Mouse (Mus musculus) forebrain, embryonic 14.5 days (tissue): ENCODE results near the gene Bak1. TPM values are rescaled to one million over a fixed set of nuclear protein-coding genes. Genes with fewer than 3 reads are reported as not detected.
"Not testable (repeated sequence)": the region's sequence is repeated elsewhere in the genome, so short reads cannot be mapped to it uniquely, and the experiment has no call there.

Experiments
- ATAC-seq: fragments of 200-750 bp; cut with Nextera tagmentation; 2 replicates; pipeline ENCODE4 v1.8.0; 2017; ENCODE audit warnings: mild to moderate bottlenecking, moderate library complexity
- DNase-seq: peaks from one replicate; pipeline ENCODE4 v3.0.0-alpha.2; 2015; ENCODE audit warnings: low spot score
- H3K27ac ChIP-seq: fragments of 300-500 bp; sonication (generic); 2 replicates; pipeline ENCODE4 v1.5.1; 2014; ENCODE audit warnings: low read depth, mild to moderate bottlenecking, control low read depth, low read length, moderate library complexity
- H3K27me3 ChIP-seq: fragments of 300-500 bp; sonication (generic); replicated peaks from 2 replicates; pipeline ENCODE4 v1.6.1; 2014; ENCODE audit warnings: low read length, control low read depth, mixed read lengths; ENCODE audit not compliant: control insufficient read depth, insufficient read depth
- H3K36me3 ChIP-seq: fragments of 300-500 bp; sonication (generic); 2 replicates; pipeline ENCODE4 v1.6.1; 2014; ENCODE audit warnings: low read length, control low read depth; ENCODE audit not compliant: control insufficient read depth, insufficient read depth
- H3K4me1 ChIP-seq: fragments of 300-500 bp; sonication (generic); 2 replicates; pipeline ENCODE4 v1.6.1; 2014; ENCODE audit warnings: antibody characterized with exemption, low read length, control low read depth; ENCODE audit not compliant: control insufficient read depth, insufficient read depth
- H3K4me2 ChIP-seq: fragments of 300-500 bp; sonication (generic); 2 replicates; pipeline ENCODE4 v1.6.1; 2014; ENCODE audit warnings: mild to moderate bottlenecking, control low read depth, low read length
- H3K4me3 ChIP-seq: fragments of 300-500 bp; sonication (generic); 2 replicates; pipeline ENCODE4 v1.5.1; 2014; ENCODE audit warnings: low read depth, low read length, control low read depth
- H3K9ac ChIP-seq: fragments of 300-500 bp; sonication (generic); 2 replicates; pipeline ENCODE4 v1.6.1; 2014; ENCODE audit warnings: mild to moderate bottlenecking, low read length, control low read depth, moderate library complexity
- H3K9me3 ChIP-seq: fragments of 300-500 bp; sonication (generic); replicated peaks from 2 replicates; pipeline ENCODE4 v1.6.1; 2016; ENCODE audit warnings: low read length, control low read depth, mixed read lengths; ENCODE audit not compliant: control insufficient read depth
- WGBS: fragments of 180-500 bp; shearing (Covaris S2); extraction: QIAGEN DNeasy Blood & Tissue Kit; methylation state at CpG from one replicate; pipeline ENCODE4 v1.1.7; 2014; 5-methylcytosine and 5-hydroxymethylcytosine counted together
- polyA plus RNA-seq: library from polyadenylated mRNA; unstranded; fragments of >200 nt; fragmentation: Nextera tagmentation; extraction: Ambion mirVana; gene quantifications from 2 replicates; pipeline ENCODE4 v1.2.1, GENCODE M21; 2014

The Bak1 gene
- polyA plus RNA-seq, 1 experiment from 2014 or later = 7.6 TPM

DNA sequence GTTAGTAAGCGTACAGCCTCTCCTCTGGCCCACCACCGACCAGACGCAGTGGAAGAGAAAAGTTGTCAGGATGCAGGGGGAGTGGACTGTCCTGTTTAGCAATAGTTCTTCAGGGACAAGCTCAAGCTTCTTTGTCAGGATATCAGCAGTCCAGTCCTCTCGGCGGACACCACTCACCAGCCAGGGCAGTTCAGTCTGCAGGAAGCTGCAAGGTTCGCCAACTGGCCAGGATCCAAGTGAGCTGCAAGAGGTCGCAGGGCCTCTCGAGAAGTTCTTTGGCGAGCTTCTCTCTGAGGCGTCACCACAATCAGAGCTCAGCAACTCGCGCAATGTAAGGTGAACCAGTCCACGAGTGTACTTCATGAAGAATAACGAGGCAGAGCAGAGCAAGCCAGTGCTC is 34.4 kb downstream of the Bak1 start:
- Histone ChIP-seq H3K36me3 (no peaks in the 10 kb centered on the region), H3K9ac (no peak overlapping the region), H3K4me1 (no peaks in the 10 kb centered on the region), H3K4me3 (no peak overlapping the region), H3K27me3 (no peaks in the 10 kb centered on the region), H3K9me3 (no peaks in the 10 kb centered on the region), H3K27ac (no peak overlapping the region), H3K4me2 (no peak overlapping the region)
- peak; percentile 13 for DNase-seq
- ATAC-seq = no peak
- 76% methylated on average over 14 of the region's 14 CpGs for WGBS

DNA sequence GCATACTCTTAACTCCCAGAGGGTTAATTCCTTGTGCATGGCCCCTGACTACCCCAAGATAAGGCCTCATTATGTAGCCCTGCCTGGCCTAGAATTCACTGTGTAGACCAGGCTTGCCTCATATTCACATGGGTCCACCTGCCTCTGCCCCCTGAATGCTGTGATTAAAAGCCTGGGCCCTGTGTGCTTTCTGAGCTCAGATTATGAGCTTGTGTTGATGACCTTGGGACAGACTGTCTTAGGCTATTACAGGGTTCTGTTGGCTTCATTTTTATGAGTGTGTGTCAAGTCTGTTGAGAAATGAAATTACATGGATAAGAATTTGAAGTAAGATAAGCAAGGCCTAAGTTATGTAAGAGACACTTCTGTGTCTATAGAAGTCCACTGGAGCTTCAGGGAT is 38.3 kb downstream of the Bak1 start:
- no peaks in the 10 kb centered on the region for H3K9me3 ChIP-seq
- H3K4me3 ChIP-seq = no peak overlapping the region
- DNase-seq (no peak), ATAC-seq (no peak)
- H3K4me1 ChIP-seq = no peaks in the 10 kb centered on the region
- no peak overlapping the region for H3K4me2 ChIP-seq
- no peak overlapping the region for H3K27ac ChIP-seq
- H3K27me3 ChIP-seq = no peaks in the 10 kb centered on the region
- H3K9ac ChIP-seq = no peak overlapping the region
- no peaks in the 10 kb centered on the region for H3K36me3 ChIP-seq

DNA sequence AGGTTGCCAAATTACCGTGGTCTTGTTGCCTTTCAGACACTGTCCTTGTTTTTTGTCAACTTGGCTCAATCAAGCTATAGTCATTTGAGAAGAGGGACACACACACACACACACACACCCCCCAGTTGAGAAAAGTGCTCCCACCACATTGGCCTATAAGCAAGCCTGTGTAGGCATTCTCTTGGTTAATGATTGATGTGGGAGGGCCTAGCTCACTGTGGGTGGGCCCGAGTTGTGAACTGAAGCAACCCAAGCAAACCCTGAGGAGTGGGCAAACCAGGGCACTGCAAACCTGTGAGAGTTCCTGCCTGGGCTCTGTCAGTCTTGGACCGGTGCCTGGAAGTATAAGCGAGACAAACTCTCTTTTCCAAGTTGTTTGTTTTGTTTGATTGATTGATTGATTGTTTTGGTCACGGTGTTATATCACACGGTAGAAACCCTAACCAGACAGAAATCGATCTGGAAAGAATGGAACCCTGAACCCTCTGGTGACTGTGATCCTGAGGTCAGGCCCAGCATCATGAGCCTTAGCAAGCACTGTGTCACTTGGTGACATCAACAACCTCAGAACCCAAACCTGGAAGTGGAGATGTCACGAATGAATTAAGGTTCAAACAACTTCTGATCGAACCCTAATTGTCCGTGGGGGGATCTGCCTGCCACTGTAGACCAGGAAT is 43.2 kb downstream of the Bak1 start:
- no peak for DNase-seq
- no peak overlapping the region for H3K4me2 ChIP-seq
- 90% methylated on average over 10 of the region's 10 CpGs for WGBS
- no peaks in the 10 kb centered on the region for H3K27me3 ChIP-seq
- no peak overlapping the region for H3K27ac ChIP-seq
- H3K4me1 ChIP-seq = no peaks in the 10 kb centered on the region
- H3K9me3 ChIP-seq = no peaks in the 10 kb centered on the region
- no peak overlapping the region for H3K9ac ChIP-seq
- 0 out of 2 replicates have a peak, but pooled peaks cover 5% of the 10 kb centered on the region for H3K36me3 ChIP-seq
- ATAC-seq = no peak
- no peak overlapping the region for H3K4me3 ChIP-seq

DNA sequence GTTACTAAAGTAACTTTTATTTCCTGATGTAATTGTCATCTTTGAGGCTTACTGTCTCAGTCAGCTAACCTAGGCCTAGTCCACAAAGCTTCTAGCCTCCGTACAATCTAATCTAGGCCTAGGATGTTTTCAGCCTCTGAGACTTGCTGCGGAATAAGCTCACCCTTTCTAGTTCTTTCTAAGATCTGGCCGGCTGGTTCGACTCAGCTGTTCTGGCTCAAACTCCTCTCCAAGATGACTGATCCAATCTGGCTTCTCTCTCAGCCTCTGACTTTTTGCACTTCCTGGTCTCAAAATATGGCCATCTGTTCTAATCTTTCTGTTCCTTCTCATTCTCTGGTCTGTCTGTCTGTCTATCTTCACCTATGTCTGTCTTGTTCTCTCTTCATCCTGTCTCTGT is 45.4 kb downstream of the Bak1 start:
- DNase-seq = no peak
- WGBS = 95% methylated on average over 4 of the region's 4 CpGs
- no peaks in the 10 kb centered on the region for H3K27me3 ChIP-seq
- H3K4me2 ChIP-seq = no peak overlapping the region
- H3K27ac ChIP-seq = no peak overlapping the region
- H3K9me3 ChIP-seq = no peaks in the 10 kb centered on the region
- H3K4me1 ChIP-seq = no peaks in the 10 kb centered on the region
- no peak overlapping the region for H3K9ac ChIP-seq
- no peak overlapping the region for H3K4me3 ChIP-seq
- peaks cover 22% of the 10 kb centered on the region for H3K36me3 ChIP-seq
- no peak for ATAC-seq

DNA sequence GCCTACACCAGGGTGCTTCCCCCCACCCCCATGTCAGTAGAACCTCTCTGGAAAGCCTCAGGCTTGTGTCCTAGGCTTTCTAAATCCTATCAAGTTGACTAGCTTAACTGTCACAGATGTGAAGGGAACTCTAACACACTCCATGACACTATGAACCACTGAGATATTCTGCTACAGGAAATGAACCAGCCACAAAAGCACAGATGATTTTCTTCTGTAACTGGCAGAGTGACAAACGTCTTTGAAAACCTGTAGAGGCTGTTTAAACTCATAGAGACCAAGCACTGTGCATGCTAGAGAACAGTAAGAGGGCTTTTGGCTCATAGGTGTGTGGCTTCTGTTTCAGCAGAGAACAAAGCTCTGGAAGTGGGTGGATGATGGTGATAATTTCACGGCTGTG is 47.8 kb downstream of the Bak1 start:
- Histone ChIP-seq H3K36me3 (peaks cover 44% of the 10 kb centered on the region), H3K27ac (no peak overlapping the region), H3K4me1 (0 out of 2 replicates have a peak, but pooled peaks cover 2% of the 10 kb centered on the region), H3K4me2 (no peak overlapping the region), H3K4me3 (no peak overlapping the region), H3K27me3 (no peaks in the 10 kb centered on the region), H3K9ac (no peak overlapping the region), H3K9me3 (no peaks in the 10 kb centered on the region)
- ATAC-seq = no peak
- 73% methylated on average over 2 of the region's 2 CpGs for WGBS
- no peak for DNase-seq

DNA sequence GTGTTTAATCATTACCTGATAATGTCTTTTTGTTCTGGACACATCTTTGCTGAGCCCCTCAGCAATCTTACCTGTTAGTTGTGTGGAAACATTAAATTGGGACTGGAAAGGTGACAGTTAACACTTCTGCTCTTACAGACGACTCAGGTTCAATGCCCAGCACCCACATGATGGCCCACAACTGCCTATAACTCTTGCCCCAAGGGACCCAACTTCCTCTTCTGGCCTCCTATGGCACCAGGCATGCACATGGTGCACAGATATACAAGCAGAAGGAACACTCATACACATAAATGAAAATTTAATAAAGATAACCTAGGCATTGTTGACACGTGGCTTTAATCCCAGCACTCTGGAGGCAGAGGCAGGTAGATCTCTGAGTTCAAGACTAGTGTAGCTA is 49.4 kb downstream of the Bak1 start:
- Histone ChIP-seq H3K27ac (no peak overlapping the region), H3K27me3 (no peaks in the 10 kb centered on the region), H3K9me3 (no peaks in the 10 kb centered on the region), H3K36me3 (peaks cover 60% of the 10 kb centered on the region), H3K4me2 (no peak overlapping the region), H3K4me1 (peaks cover 3% of the 10 kb centered on the region; the same call in 1 of the 2 replicates), H3K4me3 (no peak overlapping the region), H3K9ac (no peak overlapping the region)
- 87% methylated on average over 2 of the region's 2 CpGs for WGBS
- DNase-seq (no peak), ATAC-seq (no peak)

DNA sequence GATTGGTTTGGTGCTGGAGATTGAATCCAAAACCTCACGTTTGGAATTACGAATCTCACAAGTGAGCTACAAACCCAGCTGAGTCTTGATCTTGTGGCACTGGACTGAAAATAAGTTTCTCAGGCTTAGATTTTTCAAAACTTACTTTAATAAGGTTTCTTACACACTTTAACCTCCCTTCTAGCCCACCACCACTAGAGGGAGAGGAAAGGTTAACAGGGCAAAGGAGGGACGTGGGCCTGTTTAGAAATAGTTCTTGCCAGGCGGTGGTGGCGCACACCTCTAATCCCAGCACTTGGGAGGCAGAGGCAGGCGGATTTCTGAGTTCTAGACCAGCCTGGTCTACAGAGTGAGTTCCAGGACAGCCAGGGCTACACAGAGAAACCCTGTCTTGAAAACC is 51.5 kb downstream of the Bak1 start:
- not testable (repeated sequence) for H3K4me2 ChIP-seq, H3K27me3 ChIP-seq, H3K9ac ChIP-seq, H3K4me3 ChIP-seq, H3K27ac ChIP-seq, ATAC-seq, H3K9me3 ChIP-seq, DNase-seq
- WGBS = 88% methylated on average over 6 of the region's 6 CpGs
- H3K4me1 ChIP-seq = peaks cover 15% of the 10 kb centered on the region
- peaks cover 62% of the 10 kb centered on the region for H3K36me3 ChIP-seq

DNA sequence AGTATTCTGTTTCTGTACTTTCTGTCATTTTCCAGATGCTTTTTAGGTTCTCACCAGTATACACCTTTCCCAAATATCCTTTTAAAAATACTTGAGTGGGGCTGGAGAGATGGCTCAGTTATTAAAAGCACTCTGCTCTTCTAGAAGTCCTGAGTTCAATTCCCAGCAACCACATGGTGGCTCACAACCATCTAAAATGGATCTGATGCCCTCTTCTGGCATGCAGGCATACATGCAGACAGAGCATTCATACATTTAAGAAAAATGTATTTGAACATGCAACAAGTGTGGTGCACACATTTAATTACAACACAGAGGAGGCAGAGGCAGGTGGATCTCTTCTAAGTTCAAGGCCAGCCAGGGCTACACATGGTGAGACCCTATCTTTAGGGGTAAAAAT is 53.4 kb downstream of the Bak1 start:
- Histone ChIP-seq H3K4me3 (no peak overlapping the region), H3K27me3 (no peaks in the 10 kb centered on the region), H3K9me3 (no peaks in the 10 kb centered on the region), H3K27ac (no peak overlapping the region), H3K4me1 (peaks cover 18% of the 10 kb centered on the region), H3K4me2 (no peak overlapping the region), H3K36me3 (peaks cover 63% of the 10 kb centered on the region), H3K9ac (no peak overlapping the region)
- no peak for ATAC-seq
- DNase-seq = no peak

DNA sequence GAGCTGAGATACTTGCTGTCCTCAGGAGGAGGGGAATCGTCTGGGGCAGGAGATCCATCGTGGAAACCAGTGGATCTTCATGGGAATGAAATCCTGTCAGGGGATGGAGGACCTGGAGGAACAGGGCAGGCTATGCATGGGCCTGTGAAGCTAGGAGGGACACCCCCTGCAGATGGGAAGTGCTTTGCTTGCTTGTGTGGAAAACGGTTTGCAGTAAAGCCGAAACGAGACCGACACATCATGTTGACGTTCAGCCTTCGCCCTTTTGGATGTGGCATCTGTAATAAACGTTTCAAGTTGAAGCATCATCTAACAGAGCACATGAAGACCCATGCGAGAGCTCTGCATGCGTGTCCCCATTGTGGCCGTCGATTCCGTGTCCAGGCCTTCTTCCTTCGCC is 54.3 kb downstream of the Bak1 start:
- ATAC-seq (no peak), DNase-seq (no peak)
- WGBS = 93% methylated on average over 15 of the region's 15 CpGs
- Histone ChIP-seq H3K27ac (no peak overlapping the region), H3K36me3 (peaks cover 58% of the 10 kb centered on the region), H3K4me2 (peak overlapping the region; percentile 95; the same call in 1 of the 2 replicates), H3K4me3 (no peak overlapping the region), H3K4me1 (peaks cover 18% of the 10 kb centered on the region), H3K27me3 (no peaks in the 10 kb centered on the region), H3K9ac (no peak overlapping the region), H3K9me3 (no peaks in the 10 kb centered on the region)
